Mouse (Mus musculus): ENCODE results near the gene Mif4gd.

The Mif4gd gene

DNA sequence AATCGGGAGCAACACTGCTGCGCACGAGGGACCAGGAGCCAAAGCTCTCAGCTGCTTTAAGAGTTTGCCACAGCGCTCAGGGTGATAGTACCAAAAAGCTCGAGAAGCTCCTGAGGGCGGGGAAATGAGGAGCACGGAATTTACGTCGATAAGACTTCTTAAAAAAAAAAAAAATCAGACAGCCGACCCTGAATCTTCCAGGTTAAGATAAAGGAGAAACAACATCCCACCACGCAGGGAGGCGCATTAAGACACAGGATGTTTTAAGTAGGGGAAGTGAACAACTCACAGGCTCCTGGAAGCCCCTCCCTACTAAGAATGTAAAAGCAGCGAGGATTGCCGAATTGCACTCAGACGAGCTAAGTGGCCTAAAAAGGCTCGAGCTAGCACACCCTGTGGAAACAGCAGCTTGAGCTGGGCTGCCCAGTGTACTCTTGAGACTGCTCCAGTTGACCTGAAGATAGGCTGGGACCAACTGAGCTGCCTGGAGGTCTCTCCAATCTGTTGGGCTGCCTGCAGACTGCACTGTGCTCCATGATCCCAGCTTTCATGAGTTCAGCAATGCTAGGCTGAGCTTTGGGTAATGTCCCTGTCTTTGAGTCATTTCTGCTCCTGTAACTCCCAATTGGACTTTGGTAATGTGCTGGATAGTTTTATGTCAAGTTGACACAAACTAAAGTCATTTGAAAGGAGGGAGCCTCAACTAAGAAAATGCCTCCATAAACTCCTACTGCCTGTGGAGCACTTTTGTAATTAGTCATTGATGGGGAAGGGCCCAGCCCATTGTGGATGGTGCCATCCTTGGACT is 573 bp upstream of the Mif4gd start:
- no peak for DNase-seq (ENCODE audit: low read depth, low spot score)

GRCm38 (mm10) chr11:115612059-115612409 is 735 bp downstream of the Mif4gd start:
- no peak for DNase-seq (ENCODE audit: low read depth, low spot score)

DNA sequence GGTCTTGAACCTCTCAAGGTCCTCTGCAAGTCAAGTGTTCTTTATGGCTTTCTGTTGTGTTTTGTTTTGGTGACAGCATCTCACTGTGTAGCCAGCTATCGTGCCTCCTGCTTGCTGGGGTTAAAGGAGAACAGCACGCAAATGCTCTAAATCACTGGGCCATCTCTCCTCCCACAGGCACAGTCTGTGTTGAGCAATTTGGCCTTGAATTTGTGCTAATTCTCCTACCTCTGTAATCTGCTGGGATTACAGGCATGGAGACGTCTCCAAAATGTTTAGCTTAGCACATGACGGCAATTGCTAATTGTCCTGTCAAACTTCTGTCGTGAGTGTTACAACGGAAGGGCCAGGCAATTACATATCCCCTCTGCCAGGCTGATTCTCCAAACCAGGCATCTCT is 1.6 kb downstream of the Mif4gd start:
- no peak for DNase-seq (ENCODE audit: low read depth, low spot score)

DNA sequence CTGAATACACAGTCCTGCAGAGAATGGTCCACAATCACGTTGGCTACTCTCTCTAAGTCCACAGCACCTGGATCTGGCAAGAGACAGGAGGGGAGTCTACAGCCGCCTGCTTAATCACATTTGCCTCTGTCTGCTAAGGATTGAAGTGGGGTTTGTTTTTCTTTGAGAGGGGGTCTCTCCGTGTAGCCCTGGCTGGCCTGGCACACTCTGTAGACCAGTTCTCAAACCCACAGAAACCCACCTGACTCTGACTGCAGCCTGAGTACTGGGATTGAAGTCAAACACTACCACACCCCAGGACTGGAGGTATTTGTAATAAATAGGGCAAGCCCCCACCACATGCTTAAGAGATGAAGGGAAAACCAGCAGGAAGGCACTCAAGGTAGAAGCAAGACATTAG is 3.2 kb downstream of the Mif4gd start:
- DNase-seq (ENCODE audit: low read depth, low spot score), result no peak

GRCm38 (mm10) chr11:115608421-115609399 is 4.1 kb downstream of the Mif4gd start:
- DNase-seq (ENCODE audit: low read depth, low spot score), result no peak

GRCm38 (mm10) chr11:115606733-115607132 is 6.0 kb downstream of the Mif4gd start:
- no peak for DNase-seq (ENCODE audit: low read depth, low spot score)

- no peak for DNase-seq (ENCODE audit: low read depth, low spot score)
These were observed 8.5 kb downstream of the Mif4gd start for GRCm38 (mm10) chr11:115604304-115604696.

DNA sequence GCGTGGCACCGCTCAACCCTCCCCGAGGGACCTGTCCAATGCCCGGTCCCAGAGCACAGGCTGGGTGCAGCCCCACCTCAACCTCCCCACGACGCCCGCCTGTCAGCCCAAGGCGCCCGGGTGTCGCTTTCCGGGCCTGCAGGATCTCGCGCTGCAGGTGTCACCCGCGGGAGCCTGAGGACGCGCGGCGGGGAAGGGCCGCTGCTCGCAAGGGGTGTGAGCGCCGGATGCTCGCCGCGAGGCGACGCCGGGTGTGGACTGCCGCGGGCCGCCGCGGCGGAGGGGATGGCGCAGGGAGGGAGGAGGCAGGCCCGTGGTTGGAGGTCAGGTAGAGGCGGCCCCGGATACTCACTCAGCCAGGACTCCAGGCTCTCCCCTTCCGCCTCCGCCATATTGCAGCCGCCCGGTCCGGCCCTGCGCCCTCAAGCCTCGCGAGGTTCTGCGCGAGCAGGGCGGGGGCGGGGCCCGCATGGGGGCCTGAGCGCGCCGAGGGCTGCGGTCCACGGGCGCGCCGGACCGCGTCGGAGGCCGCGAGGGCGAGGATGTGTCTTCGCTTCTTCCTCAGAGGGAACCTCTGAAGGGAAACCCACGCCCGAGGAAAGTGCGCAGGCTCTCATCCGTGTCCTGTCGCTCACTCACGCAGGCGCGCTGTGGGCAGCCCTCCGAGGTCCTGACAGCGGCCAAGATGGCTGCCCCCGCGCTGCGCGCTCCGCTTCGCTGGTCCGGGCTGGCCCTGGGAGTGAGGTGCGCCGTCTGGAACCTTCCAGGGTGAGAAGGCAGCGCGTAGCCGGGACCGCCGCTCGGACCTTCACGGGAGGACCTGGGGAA is 9.1 kb downstream of the Mif4gd start, which contains the start of the genes Mrps7 and Gga3:
Gene Mrps7, plus strand, starts transcription at position 450 of the 828 bp plus-strand sequence.
Gene Gga3, minus strand, starts transcription at position 576 of the 828 bp plus-strand sequence.
- peak; percentile 87 for DNase-seq (ENCODE audit: low read depth, low spot score)

DNA sequence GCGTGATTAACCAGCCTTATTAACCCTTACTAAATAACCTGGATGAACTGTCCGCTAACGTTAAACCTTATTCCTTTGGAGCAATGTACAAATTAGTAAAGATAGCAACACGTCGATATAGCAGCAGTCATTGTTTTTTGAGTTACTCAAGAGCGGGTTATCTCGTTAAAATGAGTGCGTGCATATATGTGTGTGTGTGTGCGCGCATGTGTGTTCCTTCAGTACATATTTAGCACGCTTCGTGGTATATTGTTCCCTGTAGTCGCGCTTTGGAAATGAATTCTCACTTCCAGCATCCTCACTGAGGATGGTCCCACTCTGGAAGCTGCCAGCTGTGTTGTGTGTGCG is 9.7 kb downstream of the Mif4gd start:
- no peak for DNase-seq (ENCODE audit: low read depth, low spot score)

DNA sequence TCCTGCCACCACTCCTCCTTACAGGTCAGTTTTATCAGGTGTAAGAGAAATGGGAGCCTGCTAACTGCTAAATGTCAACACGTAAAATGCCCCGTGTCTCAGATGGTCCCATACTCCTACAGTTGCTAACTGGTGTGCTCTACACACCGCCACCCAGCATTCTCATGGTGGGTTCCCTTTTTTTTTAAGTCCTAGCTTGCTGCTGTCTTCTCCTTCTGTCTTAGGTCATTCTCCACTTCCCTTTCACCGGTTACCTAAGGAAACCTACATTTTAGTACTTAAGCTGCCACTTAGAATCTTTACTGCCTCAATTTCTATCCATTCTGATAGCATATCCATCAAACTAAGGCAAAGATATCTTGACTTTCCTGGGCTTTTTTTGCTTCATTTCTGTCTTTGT is 11.6 kb downstream of the Mif4gd start:
- DNase-seq (ENCODE audit: low read depth, low spot score), result no peak

- no peak for DNase-seq (ENCODE audit: low read depth, low spot score)
These were observed 12.0 kb downstream of the Mif4gd start for GRCm38 (mm10) chr11:115600743-115601142.

GRCm38 (mm10) chr11:115599722-115600121 is 13.0 kb downstream of the Mif4gd start:
- DNase-seq (ENCODE audit: low read depth, low spot score), result no peak

GRCm38 (mm10) chr11:115598309-115598708 is 14.5 kb downstream of the Mif4gd start:
- no peak for DNase-seq (ENCODE audit: low read depth, low spot score)

GRCm38 (mm10) chr11:115595209-115595608 is 17.6 kb downstream of the Mif4gd start:
- DNase-seq (ENCODE audit: low read depth, low spot score), result no peak

DNA sequence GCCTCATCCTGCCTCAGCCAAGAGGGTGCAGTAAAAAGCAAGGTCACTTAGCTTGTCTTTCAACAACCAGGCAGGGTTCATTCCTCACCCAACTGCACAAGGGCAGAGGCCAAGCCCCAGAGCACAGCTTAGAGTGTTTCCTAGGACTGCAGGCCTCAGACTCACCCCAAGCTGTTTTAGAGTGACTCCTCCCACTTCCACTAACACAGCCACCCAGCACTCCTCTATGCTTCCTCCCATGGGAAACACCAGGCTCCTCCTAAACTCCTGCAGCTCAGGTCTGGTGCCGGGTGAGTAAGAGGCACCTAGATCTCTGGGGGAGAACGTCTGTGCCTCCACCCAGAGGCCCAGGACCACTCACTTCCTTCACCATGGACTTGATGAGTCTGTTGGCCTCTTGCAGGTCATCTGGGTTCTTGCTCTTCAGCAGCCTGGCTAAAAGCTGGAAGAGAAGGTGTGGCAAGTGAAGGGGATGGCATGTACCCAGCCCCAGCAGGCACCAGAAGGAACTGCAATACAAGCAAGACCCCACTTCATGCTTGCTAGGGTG is 22.2 kb downstream of the Mif4gd start:
- no peak for DNase-seq (ENCODE audit: low read depth, low spot score)

DNA sequence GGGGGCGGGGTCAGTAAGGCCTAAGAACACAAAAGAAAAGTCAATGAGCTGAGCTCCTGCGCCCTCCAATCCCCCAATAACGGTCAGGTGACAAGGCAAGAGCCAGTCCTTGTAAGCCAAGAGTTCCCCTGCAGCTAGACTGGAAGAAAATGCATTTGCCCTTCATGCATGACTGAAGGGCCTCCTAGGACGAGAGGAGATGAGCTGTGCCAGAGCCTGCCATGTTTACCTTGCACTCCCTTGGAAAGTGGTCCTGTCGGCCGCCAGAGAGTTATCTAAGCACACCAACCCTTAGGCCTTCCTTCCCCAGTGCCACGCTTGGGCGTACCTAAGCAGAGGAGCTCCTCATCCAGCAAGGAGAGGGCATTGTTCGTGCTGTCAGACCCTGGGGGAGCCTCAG is 24.8 kb downstream of the Mif4gd start:
- DNase-seq (ENCODE audit: low read depth, low spot score), result no peak

DNA sequence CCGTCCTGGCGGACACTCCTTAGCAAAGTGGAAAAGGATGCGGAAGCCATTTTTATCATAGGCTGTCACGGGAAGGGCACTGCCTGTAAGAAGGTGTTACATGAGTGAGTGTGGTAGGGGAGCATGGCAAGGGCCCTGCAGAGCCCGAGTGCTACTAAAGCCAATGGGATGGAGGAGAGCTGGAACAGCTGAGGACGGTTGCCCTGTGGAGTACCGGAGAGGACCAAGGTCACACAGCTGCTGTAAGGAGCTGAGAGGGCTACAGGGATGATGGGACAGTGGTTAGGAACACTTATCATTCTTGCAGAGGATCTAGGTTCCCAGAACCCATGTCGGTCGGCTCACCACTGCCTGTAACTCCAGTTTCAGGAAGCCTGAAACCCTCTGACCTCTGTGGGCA is 26.4 kb downstream of the Mif4gd start:
- DNase-seq (ENCODE audit: low read depth, low spot score), result no peak

GRCm38 (mm10) chr11:115585573-115586100 is 27.1 kb downstream of the Mif4gd start:
- DNase-seq (ENCODE audit: low read depth, low spot score), result no peak

DNA sequence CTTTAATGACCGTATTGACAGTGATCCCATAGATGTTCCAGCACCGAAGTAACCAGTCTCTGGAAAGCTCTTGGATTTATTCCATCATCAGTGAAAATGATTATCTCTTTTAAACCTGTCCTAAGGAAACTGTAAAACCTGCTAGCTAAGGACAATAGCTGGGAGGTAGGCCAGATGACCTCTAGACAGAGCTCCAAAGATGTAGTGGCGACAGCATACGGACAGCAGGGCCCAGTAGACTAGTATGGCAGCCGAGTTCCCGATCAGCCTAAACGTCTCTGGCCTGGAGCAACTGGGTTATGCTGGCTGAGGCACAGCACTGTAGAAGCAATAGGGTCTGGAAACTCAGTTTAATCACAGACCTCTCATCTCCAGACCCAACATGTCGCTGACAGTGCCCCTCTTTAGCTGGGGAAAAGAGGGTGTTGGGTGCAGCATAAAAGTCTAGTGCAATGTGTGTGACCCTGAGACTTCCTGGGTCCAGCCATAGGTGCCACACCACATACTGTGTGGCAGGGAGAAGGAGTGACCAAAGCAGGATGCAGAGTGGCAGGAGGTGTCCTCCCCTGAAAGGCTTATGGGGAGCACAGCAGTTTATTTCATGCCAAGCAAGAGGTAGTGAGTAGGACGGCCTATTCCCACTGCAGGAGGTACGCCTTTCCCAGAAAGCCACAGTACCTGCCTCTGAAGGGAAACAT is 28.2 kb downstream of the Mif4gd start:
- DNase-seq (ENCODE audit: low read depth, low spot score), result no peak

DNA sequence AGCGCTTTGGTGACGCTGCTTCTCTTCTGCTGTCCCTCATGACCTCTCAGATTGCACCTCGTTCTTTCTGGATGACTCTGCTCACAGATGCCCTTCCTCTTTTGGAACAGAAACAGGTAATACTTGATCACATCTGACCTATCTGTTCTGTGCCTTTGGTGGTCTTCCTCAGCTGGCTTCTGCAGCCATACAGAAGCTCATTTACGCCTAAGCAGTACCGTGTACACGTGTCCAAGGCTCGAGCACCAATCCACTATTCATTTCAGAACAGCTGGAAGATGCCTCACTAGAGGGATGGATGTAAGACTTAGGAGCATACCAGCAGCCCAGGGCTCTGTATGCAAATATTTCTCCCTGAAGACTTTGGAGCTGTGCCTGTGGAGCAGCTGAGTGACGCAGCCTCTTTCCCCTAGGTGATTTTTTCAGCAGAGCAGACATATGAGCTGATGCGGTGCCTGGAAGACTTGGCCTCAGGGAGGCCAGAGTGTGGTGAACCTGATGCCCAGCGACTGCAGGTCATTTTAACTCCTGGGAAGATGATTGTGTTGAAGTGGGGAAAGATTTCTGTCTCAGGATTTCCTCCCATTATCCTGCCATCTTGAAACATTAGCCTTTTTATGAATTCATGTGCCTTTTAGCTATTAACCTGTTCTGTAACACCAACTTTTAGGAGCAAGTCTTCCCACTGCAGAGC is 29.7 kb downstream of the Mif4gd start:
- DNase-seq (ENCODE audit: low read depth, low spot score), result no peak
